Comparison of ENCODE assay signal across 18 mouse cellular contexts in the genomic region with DNA sequence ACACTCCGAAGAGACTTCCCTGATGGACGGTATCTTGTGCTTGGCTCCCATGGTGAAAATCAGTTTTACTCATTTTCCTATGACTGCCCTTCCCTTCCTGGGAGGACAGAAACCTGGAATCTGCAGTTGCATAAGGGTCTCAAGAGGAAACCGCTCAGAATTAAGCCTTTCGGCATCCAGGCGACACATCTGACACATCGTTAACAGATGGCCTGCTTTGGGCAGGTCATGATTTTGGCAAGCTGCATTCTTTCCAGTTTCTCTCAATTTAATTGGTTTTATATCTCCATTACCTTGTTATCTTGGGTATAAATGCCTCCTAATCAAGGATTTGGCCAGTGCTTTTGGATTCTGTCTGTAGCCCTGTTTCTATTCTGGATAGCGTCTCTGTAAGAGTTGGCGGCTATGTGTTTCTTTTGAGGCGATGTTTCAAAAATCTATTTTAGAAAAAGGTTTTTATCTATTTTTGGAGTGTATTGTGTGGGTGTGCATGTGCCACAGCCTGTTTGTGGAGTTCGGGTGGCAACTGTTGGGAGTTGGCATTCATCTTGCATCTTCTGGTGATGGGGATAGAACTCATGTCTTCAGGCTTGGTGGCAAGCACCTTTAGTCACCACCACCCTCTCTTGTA. TPM values are rescaled to one million over a fixed set of nuclear protein-coding genes. Genes with fewer than 3 reads are reported as not detected.
DNase-seq lines count a peak whose midpoint lies in the region; ATAC-seq and TF ChIP-seq lines count a peak whose summit lies in the region.
"Had no signal": no experiment of that assay in that cellular context is flagged by ENCODE, and none has a peak within 500 bp of the region (broad histone marks: within the 10 kb centered on the region; RNA-seq: fewer than 3 reads in every experiment).

No protein-coding gene starts in this region.

- peak in 1 of 2 experiments; percentile 34 for DNase-seq in layer of hippocampus, adult 2 months (ENCODE audit: low spot score in 2 of 2)
- no peak for DNase-seq in layer of hippocampus, postnatal 25 days (ENCODE audit: extremely low spot score in 1 of 2, low spot score in 1 of 2)
- DNase-seq in right cerebral cortex, postnatal 10 days (ENCODE audit: low spot score in 2 of 2) = peak; percentile 34 to 48
- no peak for DNase-seq in right cerebral cortex, postnatal 14 days
- peak; percentile 44 for DNase-seq in naive thymus-derived CD4-positive, alpha-beta T cell, adult 2 months (ENCODE audit: low read depth)
- no peak for DNase-seq in gastrocnemius, adult 8-10 months (ENCODE audit: low spot score in 2 of 2)
- DNase-seq: cerebellum, adult 18-20 months; lung, postnatal 14 days had no signal

- H3K27me3 ChIP-seq in forebrain, embryonic 15.5 days = peaks cover 9% of the 10 kb centered on the region; the same call in 1 of the 2 replicates
- H3K27me3 ChIP-seq in forebrain, embryonic 12.5 days = peaks cover 40% of the 10 kb centered on the region

- no peak for TF ChIP-seq CTCF in layer of hippocampus, adult 2 months (conservative IDR thresholded peaks at IDR 0.05)

- H3K9ac ChIP-seq in forebrain, embryonic 15.5 days (replicated peaks) = no peak overlapping the region
- no peak overlapping the region for H3K9ac ChIP-seq in forebrain, embryonic 12.5 days
- H3K9ac ChIP-seq: embryonic facial prominence, embryonic 13.5 days; heart, embryonic 15.5 days; hindbrain, embryonic 14.5 days; limb, embryonic 12.5 days; liver, embryonic 14.5 days; neural tube, embryonic 15.5 days had no signal

- H3K27ac ChIP-seq in forebrain, embryonic 15.5 days (replicated peaks) = 0 out of 2 replicates have a peak overlapping the region, but pooled peaks have one; percentile 11
- no peak overlapping the region for H3K27ac ChIP-seq in forebrain, embryonic 12.5 days
- peak overlapping the region; percentile 82 for H3K27ac ChIP-seq in layer of hippocampus, adult 2 months
- H3K27ac ChIP-seq: embryonic facial prominence, embryonic 13.5 days; heart, embryonic 15.5 days; hindbrain, embryonic 14.5 days; kidney, postnatal 0 days; limb, embryonic 12.5 days; liver, embryonic 14.5 days; neural tube, embryonic 15.5 days had no signal

- no peak overlapping the region for H3K4me3 ChIP-seq in forebrain, embryonic 15.5 days
- no peak overlapping the region for H3K4me3 ChIP-seq in forebrain, embryonic 12.5 days (replicated peaks)
- no peak overlapping the region for H3K4me3 ChIP-seq in layer of hippocampus, adult 2 months
- H3K4me3 ChIP-seq: embryonic facial prominence, embryonic 13.5 days; limb, embryonic 12.5 days; neural tube, embryonic 15.5 days had no signal

- no peak for ATAC-seq in forebrain, embryonic 15.5 days (replicated peaks)
- ATAC-seq in forebrain, embryonic 12.5 days (ENCODE audit: low FRiP score) = no peak
- ATAC-seq: intestine, postnatal 0 days had no signal

- 61% methylated on average over 10 of the region's 10 CpGs for WGBS in forebrain, embryonic 15.5 days
- 80% methylated on average over 10 of the region's 10 CpGs for WGBS in forebrain, embryonic 12.5 days

- no peak overlapping the region for H3K4me2 ChIP-seq in forebrain, embryonic 15.5 days (replicated peaks)
- H3K4me2 ChIP-seq in forebrain, embryonic 12.5 days = no peak overlapping the region
- H3K4me2 ChIP-seq: embryonic facial prominence, embryonic 13.5 days; limb, embryonic 12.5 days had no signal

- H3K36me3 ChIP-seq in forebrain, embryonic 15.5 days = no peaks in the 10 kb centered on the region
- H3K36me3 ChIP-seq in forebrain, embryonic 12.5 days (replicated peaks) = no peaks in the 10 kb centered on the region
- H3K36me3 ChIP-seq: embryonic facial prominence, embryonic 13.5 days; heart, embryonic 15.5 days; limb, embryonic 12.5 days; neural tube, embryonic 15.5 days had no signal

- no peaks in the 10 kb centered on the region for H3K9me3 ChIP-seq in forebrain, embryonic 15.5 days
- no peaks in the 10 kb centered on the region for H3K9me3 ChIP-seq in forebrain, embryonic 12.5 days
- H3K9me3 ChIP-seq: embryonic facial prominence, embryonic 13.5 days; heart, embryonic 15.5 days; limb, embryonic 12.5 days; neural tube, embryonic 15.5 days had no signal

- H3K4me1 ChIP-seq in forebrain, embryonic 15.5 days = peaks cover 55% of the 10 kb centered on the region
- H3K4me1 ChIP-seq in forebrain, embryonic 12.5 days = peaks cover 48% of the 10 kb centered on the region

RNA-seq across cellular contexts. Expression of a gene that starts 1.1 kb away (rescaled TPM):
- polyA plus RNA-seq in forebrain, embryonic 15.5 days (2015; fragmentation: Nextera tagmentation; extraction: Ambion mirVana) = 2.7 and 2.8 TPM in 2 replicates
- polyA plus RNA-seq in forebrain, embryonic 12.5 days (2016; fragmentation: Nextera tagmentation; extraction: Ambion mirVana) = 3.2 and 4.1 TPM in 2 replicates
- total RNA-seq in layer of hippocampus, adult 2 months (2021) = 1 to 10 TPM; 1.0 to 1.2 TPM
- total RNA-seq in layer of hippocampus, postnatal 25 days (2021) = 1 to 10 TPM; 1.2 to 1.3 TPM
- total RNA-seq in gastrocnemius, adult 8-10 months (2022) = under 1 TPM in 1 of 4 experiments, not detected in 3; 0.40 TPM

Comparison
In these comparisons a context has a peak if more than half of its experiments do, and no peak if none do; other contexts are left out.
1. DNase-seq: peak in right cerebral cortex, postnatal 10 days (2 of 2) and naive thymus-derived CD4-positive, alpha-beta T cell, adult 2 months (single experiment); none in layer of hippocampus, postnatal 25 days (0 of 2), right cerebral cortex, postnatal 14 days (single experiment) and gastrocnemius, adult 8-10 months (0 of 2).